Mouse (Mus musculus): ENCODE measurements around the gene Cd180. TPM values are rescaled to one million over a fixed set of nuclear protein-coding genes. Genes with fewer than 3 reads are reported as not detected.

The Cd180 gene
- total RNA-seq (2021) = 1 to 10 TPM; 3.0 to 4.3 TPM
- long read RNA-seq, partial matches to known transcripts = 0 of 4 reads
- long read RNA-seq, other reads (novel, unspliced or antisense) = 3 of 4 reads

DNA sequence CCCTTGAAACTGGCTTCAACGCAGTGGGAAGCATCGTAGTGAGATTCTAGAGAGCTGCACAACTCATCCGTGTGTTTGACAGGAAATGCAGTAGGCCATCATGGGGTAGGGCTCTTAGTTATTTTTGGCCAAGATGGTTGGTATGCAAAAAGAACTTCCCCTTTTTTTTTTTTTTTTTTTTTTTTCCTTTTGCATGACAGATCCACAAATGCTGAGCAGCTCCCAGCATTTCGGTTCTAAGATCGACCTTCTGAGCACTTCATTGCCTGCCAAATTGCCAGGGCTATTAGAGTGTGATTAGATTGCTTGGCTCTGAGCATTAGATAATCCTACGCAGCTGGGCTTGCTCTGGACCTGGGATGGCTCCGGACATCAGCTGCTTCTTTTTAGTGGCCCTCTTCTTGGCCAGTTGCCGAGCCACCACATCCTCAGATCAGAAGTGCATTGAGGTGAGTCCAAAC, at the start of gene Cd180:
Gene Cd180, plus strand, starts transcription at position 218 of the 461 bp plus-strand sequence.
- no peak for DNase-seq (ENCODE audit: low spot score in 2 of 2)

DNA sequence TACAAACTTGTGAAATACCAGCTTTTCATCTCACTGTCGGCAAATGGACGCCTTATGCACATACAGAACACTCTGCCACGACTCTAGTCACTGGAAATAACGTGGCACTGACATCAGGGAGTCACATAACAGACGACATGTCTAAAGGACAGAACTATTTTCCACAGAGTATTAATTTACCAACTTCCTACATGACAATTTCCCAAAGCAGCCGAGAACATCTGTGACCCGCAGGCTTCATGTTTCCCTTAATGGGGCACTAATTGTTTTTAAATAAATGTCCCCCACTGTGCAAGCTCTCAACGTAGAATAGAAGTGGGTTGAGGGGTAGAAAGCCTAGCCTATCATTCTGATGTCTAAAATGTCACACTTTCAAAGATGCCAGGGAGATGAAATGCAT, 49.0 kb upstream of the Cd180 start:
- no peak for DNase-seq (ENCODE audit: low spot score in 2 of 2)

DNA sequence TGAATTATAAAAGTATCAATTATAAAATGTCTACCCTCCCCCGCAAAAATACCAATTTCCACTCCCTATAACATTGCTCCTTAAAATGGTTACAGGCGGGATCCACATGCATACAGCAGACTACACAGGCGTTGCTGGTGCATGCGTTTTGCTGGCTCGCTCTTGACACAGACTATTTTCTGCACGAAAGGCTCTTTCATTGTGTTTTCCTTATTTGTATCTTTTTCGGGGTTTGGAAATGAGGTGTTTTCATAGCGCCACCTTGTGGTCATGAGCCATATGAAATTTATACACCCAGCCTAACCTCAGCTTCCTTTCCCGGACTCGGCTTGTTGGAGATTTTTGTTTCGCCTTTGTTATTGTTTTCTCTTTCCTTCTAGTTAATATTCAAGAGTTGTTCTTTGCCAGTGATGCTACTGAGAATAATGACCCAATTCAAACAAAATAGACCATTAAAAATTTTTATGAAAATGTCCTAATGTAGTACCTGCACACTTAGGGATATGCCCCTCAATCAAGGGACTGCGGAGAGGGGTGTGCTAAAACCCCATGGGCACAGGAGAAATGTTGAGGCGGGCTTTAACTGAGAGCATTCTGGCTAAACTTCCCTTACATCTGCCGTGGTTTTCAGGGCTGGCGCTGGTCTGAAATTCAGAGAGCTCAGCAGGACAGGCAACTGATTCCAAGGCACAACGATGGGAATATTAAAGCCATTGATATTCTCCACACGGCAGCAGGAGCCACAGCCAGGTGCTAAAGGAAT, 48.4 kb upstream of the Cd180 start:
- DNase-seq (ENCODE audit: low spot score in 2 of 2) = peak; percentile 81 to 85

DNA sequence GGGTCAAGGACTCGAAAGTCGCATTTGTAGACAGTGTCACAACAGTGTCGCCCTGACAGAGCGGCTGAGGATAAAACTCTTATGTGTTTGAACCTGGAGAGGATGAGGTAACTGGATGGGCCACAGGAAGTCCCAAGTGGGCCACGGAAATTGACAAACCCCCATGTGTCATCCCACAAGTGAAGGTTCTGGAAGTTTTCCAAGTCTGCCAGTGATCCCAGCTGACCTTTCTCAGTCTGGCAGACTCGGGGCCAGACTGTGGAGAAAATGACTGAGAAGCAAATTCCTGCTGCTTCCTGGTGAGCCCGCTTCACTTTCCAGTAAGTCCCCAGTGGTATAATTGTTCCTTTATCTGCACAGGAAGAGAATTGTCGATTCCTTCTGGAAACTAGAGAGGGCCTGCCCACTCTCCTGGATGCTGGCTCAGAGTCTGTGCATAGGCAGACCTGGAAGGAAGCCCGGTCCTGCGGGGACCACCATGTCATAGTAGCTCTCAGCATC, 47.0 kb upstream of the Cd180 start:
- DNase-seq (ENCODE audit: low spot score in 2 of 2) = no peak

DNA sequence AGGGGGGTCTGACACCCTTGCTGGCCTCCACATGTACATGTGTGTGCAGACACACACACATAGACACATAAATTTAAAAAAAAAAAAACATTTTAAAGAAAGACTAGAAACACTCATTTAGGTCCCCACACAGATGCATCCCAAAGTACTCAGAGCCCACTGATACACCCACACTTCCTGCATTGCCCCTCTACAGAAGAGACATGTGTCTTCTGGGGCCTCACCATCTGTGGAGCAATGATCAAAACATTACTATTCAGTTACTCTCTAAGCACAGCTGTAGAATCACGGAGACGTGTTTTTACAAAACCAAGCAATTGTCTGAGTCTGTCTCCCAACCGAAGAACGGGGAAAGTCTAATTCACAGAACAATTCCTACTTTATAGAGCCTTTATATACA, 45.8 kb upstream of the Cd180 start:
- no peak for DNase-seq (ENCODE audit: low spot score in 2 of 2)

DNA sequence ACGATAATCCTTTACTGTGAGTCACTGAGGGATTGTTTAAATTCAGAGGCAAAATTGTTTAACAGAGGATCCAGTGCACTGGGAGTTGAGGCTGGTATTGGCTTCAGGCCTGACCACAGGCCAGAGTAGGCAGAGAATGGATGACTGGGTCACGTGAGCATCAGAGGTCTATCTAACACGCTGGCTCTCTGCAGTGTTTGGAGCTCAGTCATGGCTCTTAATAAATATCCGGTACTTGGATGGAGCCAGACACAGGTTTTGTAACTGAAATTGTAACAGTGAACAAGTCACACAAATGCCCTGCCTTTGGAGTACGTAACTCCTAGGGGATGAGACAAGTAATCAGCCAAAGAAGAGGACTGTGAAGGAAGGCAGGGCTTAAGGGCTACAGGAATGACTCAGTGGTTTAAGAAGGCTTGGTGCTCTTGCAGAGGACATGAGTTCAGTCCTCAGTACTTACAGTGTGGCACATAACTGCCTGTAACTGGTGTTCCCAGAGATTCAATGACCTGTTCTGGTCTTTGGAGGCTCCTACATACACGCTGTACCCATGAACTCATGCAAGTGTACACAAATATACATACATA, 41.0 kb upstream of the Cd180 start:
- no peak for DNase-seq (ENCODE audit: low spot score in 2 of 2)

DNA sequence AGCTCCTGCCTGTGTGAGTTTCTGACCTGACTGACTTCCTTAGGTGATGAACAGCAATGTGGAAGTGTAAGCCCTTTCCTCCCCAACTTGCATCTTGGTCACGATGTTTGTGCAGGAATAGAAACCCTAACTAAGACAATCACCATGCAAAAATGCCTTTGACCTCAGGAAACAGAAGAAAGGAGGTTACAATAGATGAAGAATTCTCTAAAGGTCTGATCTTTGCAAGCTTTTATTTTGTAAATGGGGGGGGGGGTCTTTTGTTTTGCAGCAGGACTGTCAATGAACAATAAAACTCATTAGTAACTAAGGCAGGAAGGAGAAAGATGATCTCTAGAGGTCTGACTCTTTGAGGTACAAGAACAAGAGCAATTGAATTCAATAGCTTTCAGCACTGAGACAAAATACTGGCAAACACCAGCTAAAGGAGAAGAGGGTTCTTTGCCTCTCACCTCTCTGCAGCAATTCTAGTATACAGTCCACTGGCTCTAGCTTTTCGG, 38.2 kb upstream of the Cd180 start:
- no peak for DNase-seq (ENCODE audit: low spot score in 2 of 2)

DNA sequence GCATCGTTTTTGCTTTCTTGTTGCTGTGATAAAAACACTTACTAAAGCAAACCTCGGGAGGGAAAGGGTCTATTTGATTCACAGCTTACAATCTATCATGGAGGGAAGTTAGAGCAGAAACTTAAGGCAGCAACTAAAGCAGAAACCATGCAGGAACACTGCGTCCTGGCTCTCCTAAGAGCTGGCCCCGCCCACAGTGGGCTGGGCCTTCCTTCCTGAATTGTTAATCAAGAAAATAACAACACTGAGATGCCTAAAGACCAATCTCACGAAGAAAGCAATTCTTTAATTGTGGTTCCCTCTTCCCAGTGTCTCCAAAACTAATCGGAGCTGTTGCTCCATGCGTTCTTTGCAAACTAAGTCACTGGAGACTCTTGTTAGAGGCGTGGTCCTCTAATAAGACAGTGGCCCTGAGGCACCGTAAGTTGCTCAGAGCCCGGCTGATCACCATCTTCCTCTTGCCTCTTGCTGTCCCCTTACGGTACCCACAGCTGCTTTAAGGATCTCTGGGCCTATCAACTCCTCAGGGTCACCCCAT, 37.1 kb upstream of the Cd180 start:
- no peak for DNase-seq (ENCODE audit: low spot score in 2 of 2)

DNA sequence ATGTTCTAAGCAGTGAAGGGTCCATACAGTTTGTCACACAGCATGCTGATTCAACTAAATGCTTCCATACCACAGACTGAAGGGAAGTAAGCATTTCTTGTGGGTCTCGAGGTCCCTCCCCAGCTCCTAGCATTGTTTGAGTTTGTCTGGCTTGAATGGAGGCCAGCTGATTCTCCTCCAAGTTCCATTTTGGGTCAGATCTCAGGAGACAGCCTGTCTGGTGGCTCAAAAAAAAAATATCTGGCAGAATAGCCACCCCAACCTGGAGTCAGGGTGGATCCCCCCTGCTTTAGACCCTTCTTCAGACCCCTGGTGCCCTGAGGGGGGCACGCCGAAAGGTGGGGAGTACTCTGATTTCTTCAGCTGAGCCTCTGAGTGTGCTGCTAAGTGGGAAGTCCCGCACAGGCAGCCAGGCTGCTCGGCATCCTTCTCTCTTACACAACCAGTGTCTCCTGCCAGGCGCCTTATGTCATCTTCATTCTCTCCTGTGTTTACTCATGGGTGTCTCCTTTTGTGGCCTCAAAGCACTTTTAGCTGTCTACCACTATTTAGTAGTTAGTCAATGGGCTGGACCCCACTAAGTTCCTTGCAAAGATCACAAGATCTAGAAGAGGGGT, 35.0 kb upstream of the Cd180 start:
- no peak for DNase-seq (ENCODE audit: low spot score in 2 of 2)

DNA sequence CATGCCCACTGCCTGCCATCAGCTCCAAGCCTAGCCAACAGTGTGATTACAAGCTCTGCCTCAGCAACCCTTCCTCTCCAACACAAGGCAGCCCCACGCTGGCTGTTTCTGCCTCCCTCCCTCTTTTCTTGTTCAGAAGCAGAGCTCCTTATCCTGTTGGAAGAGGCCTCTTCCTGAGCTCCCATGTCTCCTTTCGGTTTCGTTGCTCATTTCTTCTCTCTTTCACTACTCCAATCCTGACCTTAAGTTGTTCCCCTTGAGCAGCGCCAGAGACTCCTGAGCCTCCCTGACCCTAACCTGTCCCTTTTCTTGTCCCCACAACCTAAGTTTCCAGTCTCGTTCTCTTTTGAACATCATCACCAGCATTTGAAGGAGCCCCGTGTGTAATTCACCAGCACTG, 29.3 kb upstream of the Cd180 start:
- no peak for DNase-seq (ENCODE audit: low spot score in 2 of 2)

DNA sequence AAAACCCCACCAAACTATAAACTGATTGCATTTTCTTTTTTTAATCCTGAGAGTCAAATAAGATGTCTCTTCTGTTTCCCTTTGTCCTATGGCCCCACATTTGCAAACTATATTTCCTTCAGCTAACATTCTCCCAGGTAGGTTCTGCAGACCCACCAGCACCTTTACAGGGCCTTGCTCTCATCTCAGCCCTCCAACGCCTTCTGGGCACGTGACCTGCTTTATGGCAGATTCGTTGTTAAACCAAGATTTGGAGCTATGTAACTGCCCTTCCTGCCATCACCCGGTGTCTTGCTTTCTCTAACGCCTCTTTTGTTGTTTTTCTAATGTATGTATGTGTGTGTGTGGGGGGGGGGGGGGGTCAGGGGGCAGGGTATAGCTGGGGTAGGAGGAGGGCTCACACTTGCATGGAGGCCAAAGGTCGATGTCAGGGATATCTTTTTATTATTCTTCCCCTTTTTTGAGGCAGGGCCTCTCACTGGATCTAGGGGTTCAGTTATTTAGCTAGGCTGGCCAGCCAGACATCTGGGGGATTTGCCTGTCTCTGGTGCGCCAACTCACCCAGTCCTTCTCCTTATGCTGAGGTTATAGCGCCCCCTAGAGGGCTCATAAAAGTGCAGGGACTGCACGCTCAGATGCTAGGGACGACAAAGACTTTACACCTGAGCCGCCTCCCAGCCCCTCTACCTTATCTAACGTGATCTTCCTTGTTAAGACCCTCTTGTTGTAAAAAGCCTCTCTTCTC, 28.3 kb upstream of the Cd180 start:
- DNase-seq (ENCODE audit: low spot score in 2 of 2) = peak; percentile 48 to 63

DNA sequence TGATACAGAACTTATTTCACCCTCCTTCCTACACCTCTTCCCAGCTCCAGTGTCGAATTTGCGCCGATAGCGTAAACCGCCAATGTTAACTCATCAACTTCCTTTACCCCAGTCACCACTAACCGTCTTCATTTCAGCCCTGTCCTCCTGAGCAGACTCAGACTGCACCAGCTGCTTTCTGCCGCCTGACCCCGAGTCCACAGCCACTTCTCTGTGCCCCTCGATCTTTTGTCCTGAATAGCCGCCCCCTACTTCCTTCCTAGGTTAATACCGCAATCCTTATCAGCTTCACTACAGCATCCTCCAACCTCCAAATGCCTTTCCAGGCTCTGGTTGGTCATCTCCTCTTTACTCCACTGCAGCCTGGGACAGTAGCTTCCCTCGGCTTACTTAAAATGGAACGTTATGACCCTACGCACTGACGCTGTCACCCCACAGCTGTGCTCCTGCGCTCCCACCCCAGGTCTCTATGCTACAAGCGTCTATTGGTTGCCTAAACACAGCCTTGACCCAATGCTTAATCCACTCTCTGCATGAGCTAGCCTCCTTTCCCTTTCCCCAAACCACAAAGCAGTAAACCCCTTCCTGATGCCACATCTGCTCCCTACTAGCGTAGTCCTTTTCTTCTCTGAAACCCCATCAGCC, 27.6 kb upstream of the Cd180 start:
- no peak for DNase-seq (ENCODE audit: low spot score in 2 of 2)

DNA sequence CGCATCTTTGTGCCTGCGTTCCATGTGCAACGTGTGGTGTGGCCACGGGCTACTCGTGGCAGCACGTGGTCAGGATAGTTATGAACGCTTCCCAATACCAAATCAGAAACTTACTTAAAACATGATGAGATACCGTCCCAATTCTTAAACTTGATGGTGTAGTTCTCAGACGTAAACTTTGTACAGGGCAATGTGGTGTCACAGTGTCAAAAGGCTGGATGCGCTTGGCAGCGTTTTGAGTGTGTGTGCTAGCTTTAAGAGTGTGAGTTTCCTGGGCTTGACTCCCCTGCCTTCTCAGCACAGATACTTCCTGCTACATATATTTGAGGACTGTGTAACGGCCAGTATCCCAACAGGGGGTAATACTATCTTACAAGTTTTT, 27.1 kb upstream of the Cd180 start:
- no peak for DNase-seq (ENCODE audit: low spot score in 2 of 2)

DNA sequence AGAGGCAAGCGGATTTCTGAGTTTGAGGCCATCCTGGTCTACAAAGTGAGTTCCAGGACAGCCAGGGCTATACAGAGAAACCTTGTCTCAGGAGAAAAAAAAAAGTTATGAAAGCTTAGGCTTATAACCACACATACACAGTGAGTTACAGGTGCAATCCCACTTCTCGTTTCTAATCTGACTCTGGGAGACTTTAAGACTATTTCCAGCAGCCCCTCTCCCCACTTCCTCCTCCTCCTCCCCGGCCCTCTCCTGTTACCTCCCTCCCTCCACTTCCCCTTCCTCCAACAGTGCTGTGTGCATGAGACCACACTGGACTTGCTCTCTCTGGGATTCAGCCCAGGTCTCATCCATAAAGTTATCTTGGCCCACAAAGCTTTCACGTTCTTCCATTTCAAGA, 26.6 kb upstream of the Cd180 start:
- no peak for DNase-seq (ENCODE audit: low spot score in 2 of 2)

DNA sequence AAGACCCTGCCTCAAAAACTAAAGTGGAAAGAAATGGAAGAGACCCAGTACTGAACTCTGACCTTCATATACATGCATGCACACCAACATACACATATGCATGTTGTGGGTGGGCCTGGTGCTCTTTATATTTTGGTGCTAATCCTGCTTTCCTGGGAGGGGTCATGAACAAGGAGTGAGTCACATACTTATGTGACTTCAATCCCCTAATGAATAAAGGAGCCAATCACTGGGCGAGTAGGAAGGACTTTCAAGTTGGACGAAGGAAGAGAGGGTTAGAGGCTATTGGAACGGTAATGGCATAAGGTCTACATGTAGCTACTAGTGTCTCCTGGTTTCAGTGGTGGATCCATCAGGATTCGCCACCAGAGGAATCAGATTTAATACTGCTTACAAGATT, 26.0 kb upstream of the Cd180 start:
- no peak for DNase-seq (ENCODE audit: low spot score in 2 of 2)

DNA sequence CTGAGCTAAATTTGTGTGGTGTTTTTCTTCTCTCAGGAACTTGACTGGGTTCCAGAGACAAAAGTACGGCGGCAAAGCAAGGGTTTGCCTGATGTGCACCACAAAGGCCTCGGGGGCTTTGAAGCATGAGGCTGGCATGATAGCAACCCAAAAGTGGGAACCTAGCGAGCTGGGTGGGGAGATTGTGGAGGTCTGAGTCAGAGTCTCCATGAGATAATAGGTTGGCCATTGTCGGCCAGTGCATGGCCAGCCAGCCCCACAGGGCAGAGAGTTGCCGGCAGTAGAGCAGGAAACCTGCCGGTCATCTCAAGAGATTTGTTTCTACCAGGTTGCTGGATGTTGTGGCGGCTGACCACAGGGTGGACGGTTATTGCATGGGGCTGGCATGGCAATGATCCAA, 25.5 kb upstream of the Cd180 start:
- no peak for DNase-seq (ENCODE audit: low spot score in 2 of 2)

DNA sequence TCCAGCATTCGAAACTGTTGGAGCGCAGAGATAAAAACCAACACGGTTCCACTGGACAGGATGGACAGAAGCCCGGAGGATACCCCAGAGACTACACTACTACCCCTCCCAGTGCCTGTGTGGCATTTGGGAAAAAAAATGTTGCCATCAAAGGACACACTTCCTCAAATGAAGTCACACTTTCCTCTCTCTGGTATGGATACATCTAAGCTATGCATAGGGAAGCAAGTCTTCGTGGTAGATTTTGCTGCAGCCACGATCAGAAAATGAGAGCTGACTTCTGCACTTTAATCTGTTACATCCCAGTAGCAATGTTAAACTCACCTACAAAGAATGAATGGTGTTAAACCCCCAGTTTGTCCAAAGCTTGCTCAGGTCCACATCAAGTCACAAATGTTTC, 24.4 kb upstream of the Cd180 start:
- DNase-seq (ENCODE audit: low spot score in 2 of 2) = no peak

DNA sequence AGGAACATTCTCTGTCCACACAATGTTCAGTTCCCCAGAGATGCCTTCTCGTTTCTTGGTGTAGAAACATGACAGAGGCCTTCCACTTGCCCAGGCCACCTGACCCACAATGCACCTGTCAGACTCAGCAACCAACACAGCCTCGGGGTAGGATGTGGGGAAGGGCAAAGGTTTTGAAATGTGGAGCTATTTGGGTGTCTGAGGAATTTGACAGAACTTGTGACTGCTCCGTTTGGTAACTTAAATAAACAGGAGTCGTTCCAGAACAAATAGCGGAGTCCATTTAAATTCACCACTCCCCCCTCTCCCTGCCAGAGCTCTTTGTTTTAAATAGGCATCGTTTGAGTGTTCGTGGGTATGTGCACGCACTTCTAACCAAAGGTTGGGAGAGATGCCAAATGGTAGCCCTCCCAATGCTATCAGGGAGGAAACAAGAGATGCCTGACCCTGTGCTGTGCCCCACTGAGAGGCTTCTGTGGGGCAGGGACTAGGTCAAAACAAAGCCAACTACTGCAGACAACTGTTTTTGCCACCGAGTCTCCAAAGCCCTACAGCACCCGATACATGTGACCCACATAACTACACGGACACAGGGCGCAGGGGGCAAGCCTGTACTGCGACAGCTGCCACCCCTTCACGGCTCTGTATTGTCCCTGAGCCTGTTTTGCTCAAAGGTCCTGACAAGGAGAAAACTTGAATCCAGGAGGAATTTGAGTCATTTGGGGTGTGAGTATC, 23.7 kb upstream of the Cd180 start:
- no peak for DNase-seq (ENCODE audit: low spot score in 2 of 2)

DNA sequence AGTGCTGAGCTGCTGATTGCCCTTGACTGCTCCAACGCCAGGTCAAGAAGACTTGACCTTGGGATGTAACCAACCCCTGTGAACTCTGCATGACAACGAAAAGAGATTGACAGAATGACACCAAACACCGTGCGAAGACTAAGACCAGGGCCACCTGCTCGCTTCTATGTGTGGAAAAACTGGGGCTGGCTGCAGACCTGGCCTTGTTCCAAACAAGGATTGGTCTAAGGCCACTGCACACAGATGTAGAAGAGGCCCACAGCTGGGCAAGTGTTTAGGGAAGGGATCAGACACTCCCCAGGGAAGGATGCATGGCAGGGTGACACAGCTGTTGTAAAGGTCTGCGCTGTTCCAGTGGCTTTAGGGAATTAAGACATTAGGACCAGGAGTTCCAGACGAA, 22.9 kb upstream of the Cd180 start:
- DNase-seq (ENCODE audit: low spot score in 2 of 2) = no peak

DNA sequence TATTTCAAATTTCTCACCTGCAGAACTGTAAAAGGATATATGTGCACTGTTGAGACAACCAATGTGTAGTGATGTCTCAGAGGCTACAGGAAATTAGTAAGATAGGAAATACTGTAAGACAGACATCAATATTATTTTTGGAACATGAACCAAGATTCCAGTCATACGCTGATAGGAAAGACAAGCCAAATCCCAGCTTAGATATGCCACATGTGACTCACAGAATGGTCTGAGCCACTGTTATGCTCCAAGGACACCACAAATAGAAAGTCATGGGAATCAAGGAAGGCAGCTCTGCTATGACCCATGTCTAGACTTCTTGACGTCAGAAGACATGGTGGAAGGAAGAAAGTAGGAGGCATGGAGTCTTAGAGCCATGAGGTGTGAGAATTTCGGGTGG, 19.3 kb upstream of the Cd180 start:
- no peak for DNase-seq (ENCODE audit: low spot score in 2 of 2)
